Mouse (Mus musculus) ES-E14 (cell line): ENCODE measurements around the gene Slc4a4.

Source experiments
- CHD2 ChIP-seq: IDR thresholded peaks from 2 replicates; pipeline ENCODE4 v1.6.1; 2014; ENCODE audit warnings: mild to moderate bottlenecking, low read depth, low read length, inconsistent platforms
- HCFC1 ChIP-seq: IDR thresholded peaks from 2 replicates; pipeline ENCODE4 v1.6.1; 2012; ENCODE audit warnings: low read length, inconsistent platforms, borderline replicate concordance; ENCODE audit not compliant: insufficient read depth
- MAFK ChIP-seq: IDR thresholded peaks from 2 replicates; pipeline ENCODE4 v1.6.1; 2014; ENCODE audit warnings: mild to moderate bottlenecking, low read depth, low read length, inconsistent platforms; ENCODE audit not compliant: insufficient read depth
- ZC3H11A ChIP-seq: IDR thresholded peaks from 2 replicates; pipeline ENCODE4 v1.6.1; 2012; ENCODE audit warnings: low read depth, mild to moderate bottlenecking, inconsistent platforms, low read length, borderline replicate concordance
- ZNF384 ChIP-seq: IDR thresholded peaks from 2 replicates; pipeline ENCODE4 v1.6.1; 2012; ENCODE audit warnings: low read depth, low read length, inconsistent platforms

GRCm38 (mm10) chr5:89221658-89222057 is 335.0 kb downstream of the Slc4a4 start:
- TF ChIP-seq ZC3H11A (peak; percentile 47; the same call in 1 of the 2 replicates), CHD2 (no peak), HCFC1 (no peak), MAFK (no peak), ZNF384 (no peak)
